Mouse (Mus musculus): ENCODE measurements around the gene Hgd.

Gene Hgd

DNA sequence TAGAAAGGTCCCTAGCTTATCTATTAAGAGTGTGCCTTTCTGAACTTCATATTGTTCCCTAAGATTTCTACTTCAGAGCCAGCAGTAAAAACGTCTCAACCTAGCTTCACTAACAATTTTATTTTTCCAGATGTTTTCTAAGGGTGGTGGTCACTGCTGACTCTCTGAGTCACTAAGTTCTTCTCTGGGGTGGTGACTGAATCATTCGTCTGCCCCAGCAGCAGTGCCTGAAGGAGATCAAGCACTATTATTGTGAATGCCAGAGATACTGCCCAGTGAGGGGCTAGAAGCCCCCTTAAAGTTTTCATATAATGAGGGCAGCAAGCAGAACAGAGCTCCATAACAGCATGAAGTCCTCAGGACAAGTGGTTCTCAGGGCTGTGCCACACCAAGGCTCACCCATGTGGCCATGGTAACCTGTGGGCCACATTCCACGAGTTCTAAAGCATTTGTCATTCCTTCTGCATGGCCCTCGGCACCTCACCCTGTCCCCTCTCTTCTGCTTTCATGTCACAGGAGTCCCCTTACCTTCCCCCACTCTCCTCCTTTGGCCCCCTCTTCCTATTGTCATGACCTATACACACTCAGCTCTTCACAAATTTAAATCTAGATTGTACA, 90.8 kb downstream of the Hgd start:
- peak; percentile 64 for DNase-seq (ENCODE audit: low read depth, low spot score)

DNA sequence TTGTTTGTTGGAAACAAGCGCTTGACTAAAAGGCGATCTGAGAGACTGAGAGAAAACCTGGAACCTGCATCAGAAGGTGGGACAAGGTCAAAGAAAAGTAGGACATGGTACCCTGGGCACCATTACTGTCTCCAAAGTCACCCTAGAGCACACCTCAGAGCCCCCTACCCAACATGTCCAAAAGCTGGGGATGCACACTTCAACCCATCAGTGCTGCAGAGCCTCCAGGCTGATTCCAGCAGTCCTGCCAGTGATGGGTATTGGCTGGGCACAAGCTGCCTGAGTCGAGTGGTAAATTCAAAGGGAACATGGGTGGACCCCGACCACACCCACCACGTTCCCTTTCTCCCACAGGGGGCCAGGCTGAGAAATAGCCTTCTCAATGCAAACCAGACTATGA, 95.4 kb downstream of the Hgd start:
- no peak for DNase-seq (ENCODE audit: low read depth, low spot score)

DNA sequence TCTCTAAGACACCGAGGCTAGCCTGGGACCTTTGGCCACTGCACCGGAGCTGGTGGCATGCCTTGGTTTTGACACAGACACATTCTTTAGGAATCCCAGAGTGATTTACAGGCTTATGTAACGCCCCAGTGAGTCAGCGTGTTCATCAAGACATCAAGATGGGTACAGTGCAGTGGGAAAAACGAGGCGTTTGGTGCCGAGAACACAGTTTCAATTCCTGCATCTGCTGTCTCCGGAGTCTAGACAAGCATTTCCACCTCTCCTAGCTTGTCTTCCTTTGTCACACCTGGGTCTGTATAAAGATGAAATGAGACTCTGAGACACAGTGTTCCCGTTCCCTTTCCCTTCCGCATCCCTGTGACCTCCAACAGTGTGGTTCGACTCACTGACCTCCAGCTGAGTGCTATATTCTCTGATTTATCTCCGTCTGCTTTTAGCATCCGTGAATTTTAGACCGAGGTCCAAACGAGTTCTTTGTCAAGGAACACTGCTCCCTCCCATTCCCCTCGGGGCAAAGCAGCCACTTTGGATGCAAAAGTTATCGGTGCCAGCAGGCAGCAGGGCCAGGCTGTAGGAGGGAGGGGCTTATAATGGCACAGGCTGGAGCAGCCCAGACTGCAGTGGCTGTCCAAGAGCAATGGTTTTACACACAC, 96.2 kb downstream of the Hgd start:
- DNase-seq (ENCODE audit: low read depth, low spot score): peak; percentile 93

DNA sequence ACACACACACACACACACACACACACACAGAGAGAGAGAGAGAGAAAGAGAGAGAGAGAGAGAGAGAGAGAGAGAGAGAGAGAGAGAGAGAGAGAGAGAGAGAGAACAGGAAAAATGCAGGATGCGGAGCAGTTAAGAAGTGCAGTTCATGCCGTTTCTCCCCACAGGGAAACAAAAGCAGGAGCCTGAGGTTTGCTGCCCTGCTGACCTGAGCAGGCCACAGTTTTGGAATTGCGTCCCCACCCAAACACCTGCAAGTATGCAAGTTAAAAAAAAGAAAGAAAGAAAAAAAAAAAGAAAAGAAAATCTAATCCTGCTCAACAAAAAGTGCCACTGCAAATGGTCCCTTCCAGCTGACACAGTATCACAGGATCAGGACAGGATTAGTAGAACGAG, 96.7 kb downstream of the Hgd start:
- no peak for DNase-seq (ENCODE audit: low read depth, low spot score)

DNA sequence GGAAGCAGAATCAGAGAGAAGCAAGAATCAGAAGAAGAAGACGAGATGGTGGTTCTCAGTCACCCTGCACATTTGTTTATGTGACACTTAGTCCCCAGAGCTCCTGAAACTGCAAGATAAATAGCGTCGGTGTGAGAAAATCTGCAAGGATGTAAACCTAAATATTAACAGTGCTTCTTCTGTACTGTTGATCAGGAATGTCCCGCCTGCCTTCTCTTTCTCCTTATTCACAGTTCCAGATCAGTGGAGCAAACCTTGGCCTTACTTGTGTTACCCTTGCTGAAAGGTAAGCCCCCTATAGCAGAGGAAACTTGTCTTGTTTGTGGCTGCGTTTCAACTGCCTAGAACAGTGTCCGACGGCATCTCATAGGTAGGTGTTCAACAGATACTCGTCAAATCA, 97.6 kb downstream of the Hgd start:
- no peak for DNase-seq (ENCODE audit: low read depth, low spot score)

DNA sequence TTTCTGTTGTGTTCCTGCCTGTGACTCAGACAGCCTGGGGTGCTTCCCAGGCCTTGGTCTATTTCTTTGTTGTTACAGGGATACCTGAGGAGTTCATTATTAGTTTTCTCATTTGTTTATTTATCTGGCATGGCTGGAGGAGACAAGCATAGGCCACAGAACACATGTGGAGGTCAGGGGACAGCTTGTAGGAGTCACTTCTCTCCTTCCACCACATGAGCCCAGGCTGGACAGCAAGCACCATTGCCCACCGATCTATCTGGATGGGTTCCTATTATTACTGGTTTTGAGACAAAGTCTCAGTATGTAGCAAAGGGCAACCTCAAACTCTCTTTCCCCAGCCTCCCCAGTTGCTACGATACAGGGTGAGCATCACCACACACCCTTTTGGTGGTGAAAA, 100.3 kb downstream of the Hgd start:
- DNase-seq (ENCODE audit: low read depth, low spot score): peak; percentile 69

DNA sequence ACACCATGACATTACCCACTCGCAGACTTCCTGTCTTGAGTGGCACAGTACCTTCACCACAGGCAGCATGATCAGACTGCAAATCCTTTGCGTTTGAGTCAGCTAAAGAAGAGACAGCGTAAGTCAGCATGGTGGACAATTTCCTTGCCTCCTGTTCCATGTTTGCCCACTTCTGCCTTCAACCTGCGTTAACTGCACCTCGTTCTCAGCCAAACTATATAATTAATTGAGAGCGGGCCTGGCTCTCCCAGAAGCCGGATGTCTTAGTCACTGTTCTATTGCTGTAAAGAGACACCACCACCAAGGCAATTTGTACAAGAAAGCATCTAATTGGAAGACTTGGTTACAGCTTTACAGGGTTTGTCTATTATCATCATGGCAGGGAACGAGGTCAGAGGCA, 100.9 kb downstream of the Hgd start:
- no peak for DNase-seq (ENCODE audit: low read depth, low spot score)

Data from 3T3-L1 (cell line).